Mouse (Mus musculus) forebrain, embryonic 13.5 days (tissue): ENCODE data around the gene Ifitm6. TPM values are rescaled to one million over a fixed set of nuclear protein-coding genes. Genes with fewer than 3 reads are reported as not detected.
"Not testable (repeated sequence)": the region's sequence is repeated elsewhere in the genome, so short reads cannot be mapped to it uniquely, and the experiment has no call there.

Experiments
- ATAC-seq: fragments of 200-750 bp; cut with Nextera tagmentation; 2 replicates; pipeline ENCODE4 v1.8.0; 2017
- H3K27ac ChIP-seq: fragments of 300-500 bp; sonication (generic); 2 replicates; pipeline ENCODE4 v1.5.1; 2015; ENCODE audit warnings: inconsistent platforms, mild to moderate bottlenecking, moderate library complexity
- H3K27me3 ChIP-seq: fragments of 300-500 bp; sonication (generic); 2 replicates; pipeline ENCODE4 v1.6.1; 2015; ENCODE audit warnings: mild to moderate bottlenecking, inconsistent platforms
- H3K36me3 ChIP-seq: fragments of 300-500 bp; sonication (generic); 2 replicates; pipeline ENCODE4 v1.6.1; 2015; ENCODE audit warnings: mild to moderate bottlenecking, inconsistent platforms; ENCODE audit not compliant: poor library complexity, severe bottlenecking
- H3K4me1 ChIP-seq: fragments of 300-500 bp; sonication (generic); 2 replicates; pipeline ENCODE4 v1.6.1; 2015; ENCODE audit warnings: inconsistent platforms
- H3K4me2 ChIP-seq: fragments of 300-500 bp; sonication (generic); 2 replicates; pipeline ENCODE4 v1.6.1; 2015; ENCODE audit warnings: inconsistent platforms, mild to moderate bottlenecking, moderate library complexity
- H3K4me3 ChIP-seq: fragments of 300-500 bp; sonication (generic); 2 replicates; pipeline ENCODE4 v1.5.1; 2015; ENCODE audit warnings: mild to moderate bottlenecking, inconsistent platforms
- H3K9ac ChIP-seq: fragments of 300-500 bp; sonication (generic); 2 replicates; pipeline ENCODE4 v1.6.1; 2015; ENCODE audit warnings: mild to moderate bottlenecking, inconsistent platforms
- H3K9me3 ChIP-seq: fragments of 300-500 bp; sonication (generic); replicated peaks from 2 replicates; pipeline ENCODE4 v1.6.1; 2016; ENCODE audit warnings: inconsistent platforms
- WGBS: fragments of 180-500 bp; shearing (Covaris S2); methylation state at CpG from one replicate; pipeline ENCODE4 v1.1.7; 2015; 5-methylcytosine and 5-hydroxymethylcytosine counted together
- polyA plus RNA-seq: library from polyadenylated mRNA; unstranded; fragments of >200 nt; fragmentation: Nextera tagmentation; extraction: Ambion mirVana; gene quantifications from 2 replicates; pipeline ENCODE4 v1.2.1, GENCODE M21; 2015

Ifitm6 gene
- not detected in 2 replicates for polyA plus RNA-seq

DNA sequence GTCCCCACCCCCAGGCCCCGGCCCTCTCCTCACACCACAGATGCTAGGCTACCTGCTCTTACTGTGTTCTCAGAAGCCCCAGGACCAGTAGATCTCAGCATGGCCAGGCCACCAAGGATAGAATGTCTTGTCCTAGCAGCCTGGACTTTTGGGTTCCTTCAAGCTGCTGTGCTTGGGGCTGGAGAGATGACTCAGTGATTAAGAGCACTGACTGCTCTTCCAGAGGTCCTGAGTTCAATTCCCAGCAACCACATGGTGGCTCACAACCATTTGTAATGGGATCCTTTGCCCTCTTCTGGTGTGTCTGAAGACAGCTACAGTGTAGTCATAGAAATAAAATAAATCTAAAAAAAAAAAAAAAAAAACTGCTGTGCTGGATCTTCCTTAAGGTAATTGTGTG is at the start of gene Ifitm6:
TSS of gene Ifitm6 (minus strand) at position 101 of the 400 bp plus-strand sequence.
- H3K9me3 ChIP-seq, H3K4me2 ChIP-seq, H3K36me3 ChIP-seq, H3K27me3 ChIP-seq, H3K4me3 ChIP-seq, H3K9ac ChIP-seq, H3K27ac ChIP-seq, ATAC-seq, H3K4me1 ChIP-seq: not testable (repeated sequence)
- WGBS, result 92% methylated on average over 1 of the region's 1 CpGs

DNA sequence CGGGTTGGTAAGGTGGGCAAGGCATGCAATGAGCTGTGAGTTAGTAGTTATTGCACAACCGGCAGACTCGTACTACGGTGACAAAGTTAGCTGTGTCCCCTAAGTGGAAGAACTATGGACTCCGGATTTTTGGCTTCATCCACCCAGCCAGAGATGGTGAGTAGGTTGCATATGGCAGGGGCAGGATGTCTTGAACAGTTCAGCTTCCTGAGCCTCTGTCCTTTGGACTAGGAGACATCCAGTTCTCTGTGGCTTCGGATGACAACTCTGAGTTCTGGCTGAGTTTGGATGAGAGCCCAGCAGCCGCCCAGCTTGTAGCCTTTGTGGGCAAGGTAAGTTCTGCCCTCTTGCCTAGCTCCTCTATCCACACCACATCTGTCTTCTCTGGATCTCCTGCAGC is 46.9 kb upstream of the Ifitm6 start:
- H3K36me3 ChIP-seq, result peaks cover 65% of the 10 kb centered on the region
- no peaks in the 10 kb centered on the region for H3K9me3 ChIP-seq
- no peak overlapping the region for H3K27ac ChIP-seq
- ATAC-seq, result no peak
- H3K27me3 ChIP-seq, result no peaks in the 10 kb centered on the region
- no peak overlapping the region for H3K4me3 ChIP-seq
- 91% methylated on average over 7 of the region's 7 CpGs for WGBS
- H3K4me2 ChIP-seq, result no peak overlapping the region
- H3K4me1 ChIP-seq, result peaks cover 24% of the 10 kb centered on the region
- no peak overlapping the region for H3K9ac ChIP-seq

DNA sequence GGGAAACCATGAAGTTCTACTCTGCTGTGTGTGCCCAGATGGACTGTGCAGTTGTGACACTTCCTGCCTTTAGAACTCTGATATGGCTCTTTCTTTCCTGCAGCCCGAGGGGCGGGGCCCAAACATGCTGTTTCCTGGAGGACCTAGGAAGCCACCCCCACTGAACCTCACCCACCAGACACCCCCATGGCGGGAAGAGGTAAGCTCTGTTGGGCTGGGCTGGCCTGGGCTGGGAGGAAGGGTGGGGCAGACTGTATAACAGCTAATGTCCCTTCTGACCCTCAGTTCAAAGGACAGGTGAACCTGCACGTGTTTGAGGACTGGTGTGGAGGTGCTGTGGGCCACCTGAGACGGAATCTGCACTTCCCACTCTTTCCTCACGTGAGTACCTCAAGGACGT is 46.5 kb upstream of the Ifitm6 start:
- Histone ChIP-seq H3K9me3 (no peaks in the 10 kb centered on the region), H3K27ac (no peak overlapping the region), H3K4me2 (no peak overlapping the region), H3K27me3 (no peaks in the 10 kb centered on the region), H3K4me1 (peaks cover 24% of the 10 kb centered on the region), H3K4me3 (no peak overlapping the region), H3K9ac (no peak overlapping the region), H3K36me3 (peaks cover 65% of the 10 kb centered on the region)
- WGBS, result 85% methylated on average over 7 of the region's 7 CpGs
- ATAC-seq, result no peak

DNA sequence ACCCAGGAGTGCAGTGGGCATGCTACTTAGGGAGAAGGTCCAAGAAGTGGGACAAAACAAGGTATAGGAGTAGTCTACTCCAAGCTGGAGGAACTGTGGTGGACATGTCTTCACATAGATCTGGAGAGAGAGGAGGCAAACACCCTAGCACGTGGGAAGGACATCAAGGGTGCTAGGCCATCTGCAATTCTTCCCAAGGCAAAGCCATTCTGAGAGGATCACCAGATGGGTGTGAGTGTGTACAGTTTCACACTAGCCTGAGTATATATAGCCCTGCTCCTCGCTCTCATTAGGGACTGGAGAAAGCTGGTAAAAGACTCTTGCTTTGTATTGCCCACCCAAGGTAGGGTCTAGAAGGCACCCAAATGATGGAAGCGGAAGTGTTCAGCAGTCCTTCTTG is 45.6 kb upstream of the Ifitm6 start:
- Histone ChIP-seq H3K27me3 (no peaks in the 10 kb centered on the region), H3K4me3 (no peak overlapping the region), H3K4me1 (peaks cover 24% of the 10 kb centered on the region), H3K4me2 (no peak overlapping the region), H3K36me3 (peaks cover 59% of the 10 kb centered on the region), H3K9me3 (no peaks in the 10 kb centered on the region), H3K9ac (no peak overlapping the region), H3K27ac (no peak overlapping the region)
- ATAC-seq, result no peak
- 96% methylated on average over 3 of the region's 3 CpGs for WGBS

DNA sequence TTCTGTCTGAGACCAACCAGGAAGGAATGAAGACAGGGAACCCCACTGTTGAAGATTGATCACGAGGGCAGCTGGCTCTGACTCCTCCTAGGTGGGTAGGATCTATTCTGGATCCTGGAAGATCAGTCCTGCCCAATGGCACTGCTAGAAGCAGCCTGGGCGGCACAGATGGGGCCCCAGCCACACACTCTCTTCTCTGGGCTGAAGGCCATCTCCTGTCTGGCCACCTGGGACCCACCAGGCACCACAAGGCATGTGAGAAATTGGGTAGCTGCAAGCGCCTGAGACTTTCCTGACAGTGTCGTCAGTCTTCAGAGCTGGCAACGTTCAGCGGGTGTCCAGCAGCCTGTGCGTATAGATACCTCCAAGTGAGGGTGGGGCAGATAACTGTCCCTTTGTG is 44.8 kb upstream of the Ifitm6 start:
- no peak for ATAC-seq
- 78% methylated on average over 7 of the region's 7 CpGs for WGBS
- peaks cover 50% of the 10 kb centered on the region for H3K36me3 ChIP-seq
- H3K9me3 ChIP-seq, result no peaks in the 10 kb centered on the region
- no peak overlapping the region; the same call in 1 of the 2 replicates for H3K27ac ChIP-seq
- H3K4me3 ChIP-seq, result no peak overlapping the region
- H3K4me2 ChIP-seq, result peak overlapping the region; percentile 89; the same call in 1 of the 2 replicates
- H3K9ac ChIP-seq, result peak overlapping the region; percentile 96
- H3K4me1 ChIP-seq, result peaks cover 24% of the 10 kb centered on the region
- no peaks in the 10 kb centered on the region for H3K27me3 ChIP-seq

DNA sequence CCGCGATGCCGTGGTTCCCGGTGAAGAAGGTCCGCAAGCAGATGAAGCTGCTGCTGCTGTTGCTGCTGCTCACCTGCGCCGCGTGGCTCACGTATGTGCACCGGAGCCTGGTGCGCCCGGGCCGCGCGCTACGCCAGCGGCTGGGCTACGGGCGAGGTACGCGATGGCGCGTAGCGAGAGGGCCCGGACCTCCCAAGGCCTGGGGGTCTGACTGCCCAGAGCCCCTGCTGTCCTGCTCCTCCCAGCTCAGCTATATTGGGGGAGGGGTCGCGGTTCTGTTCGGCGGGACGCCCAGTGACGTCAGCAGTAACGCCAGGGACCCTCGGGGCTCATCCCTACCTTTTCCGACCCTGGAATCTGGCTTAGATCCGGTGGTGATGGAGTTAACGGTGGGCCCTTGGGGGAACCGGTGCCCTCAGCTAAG is 43.6 kb upstream of the Ifitm6 start:
- peak overlapping the region; percentile 76 for H3K4me3 ChIP-seq
- H3K36me3 ChIP-seq, result peaks cover 38% of the 10 kb centered on the region
- peak overlapping the region; percentile 89 for H3K4me2 ChIP-seq
- H3K9me3 ChIP-seq, result no peaks in the 10 kb centered on the region
- H3K27ac ChIP-seq, result peak overlapping the region; percentile 79
- peak overlapping the region; percentile 96 for H3K9ac ChIP-seq
- peaks cover 24% of the 10 kb centered on the region for H3K4me1 ChIP-seq
- H3K27me3 ChIP-seq, result no peaks in the 10 kb centered on the region
- 0% methylated on average over 33 of the region's 37 CpGs for WGBS
- ATAC-seq, result peak; percentile 55

DNA sequence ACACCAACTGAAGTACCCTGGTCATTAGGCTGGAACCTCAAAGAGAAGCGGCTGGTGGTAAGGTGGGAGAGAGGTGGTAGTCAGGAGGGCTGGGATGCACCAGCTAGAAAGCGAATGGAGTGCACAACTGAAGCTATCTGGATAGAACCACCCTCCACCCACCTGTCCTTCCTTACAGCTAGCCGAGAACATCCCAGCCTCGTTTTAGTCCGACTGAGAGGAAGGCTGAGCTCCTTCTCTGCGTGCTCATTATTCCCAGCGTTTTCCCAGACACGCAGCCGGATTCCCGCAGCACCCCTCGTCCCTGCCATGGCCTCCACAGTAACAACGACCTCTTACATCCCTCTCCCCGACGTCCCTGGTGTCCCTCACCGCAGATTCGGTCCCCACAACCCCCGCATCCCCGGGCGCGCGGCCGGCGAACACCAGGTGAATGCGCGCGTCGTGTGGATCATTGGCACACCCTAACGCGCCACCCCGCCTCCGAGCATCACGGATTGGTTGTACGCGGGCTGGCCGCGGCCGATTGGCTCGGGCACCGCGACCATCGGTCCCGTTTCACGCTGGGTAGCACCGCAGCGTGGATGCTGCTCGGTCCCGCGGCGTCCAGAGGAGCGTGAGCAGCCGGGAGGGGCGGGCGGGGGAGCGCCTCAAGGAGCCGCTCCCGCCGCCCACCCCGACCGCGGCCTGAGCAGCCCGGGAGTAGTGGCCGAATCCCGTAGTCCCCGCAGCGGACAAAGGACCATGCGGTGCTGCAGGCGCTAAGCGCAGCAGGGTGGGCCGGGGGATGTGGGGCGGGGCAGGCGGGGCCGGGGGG is 42.9 kb upstream of the Ifitm6 start, which contains the start of gene B4galnt4:
TSS of gene B4galnt4 (plus strand) at position 679 of the 817 bp plus-strand sequence.
- H3K36me3 ChIP-seq, result peaks cover 31% of the 10 kb centered on the region
- H3K4me2 ChIP-seq, result peak within 1 kb of the TSS; percentile 89
- no peaks in the 10 kb centered on the region for H3K9me3 ChIP-seq
- H3K4me1 ChIP-seq, result peaks cover 24% of the 10 kb centered on the region
- peak within 1 kb of the TSS; percentile 96 for H3K9ac ChIP-seq
- WGBS, result under 1% methylated on average over 68 of the region's 72 CpGs
- H3K27ac ChIP-seq, result peak within 1 kb of the TSS; percentile 79
- H3K4me3 ChIP-seq, result peak within 1 kb of the TSS; percentile 76
- no peaks in the 10 kb centered on the region for H3K27me3 ChIP-seq
- peak; percentile 99 for ATAC-seq

DNA sequence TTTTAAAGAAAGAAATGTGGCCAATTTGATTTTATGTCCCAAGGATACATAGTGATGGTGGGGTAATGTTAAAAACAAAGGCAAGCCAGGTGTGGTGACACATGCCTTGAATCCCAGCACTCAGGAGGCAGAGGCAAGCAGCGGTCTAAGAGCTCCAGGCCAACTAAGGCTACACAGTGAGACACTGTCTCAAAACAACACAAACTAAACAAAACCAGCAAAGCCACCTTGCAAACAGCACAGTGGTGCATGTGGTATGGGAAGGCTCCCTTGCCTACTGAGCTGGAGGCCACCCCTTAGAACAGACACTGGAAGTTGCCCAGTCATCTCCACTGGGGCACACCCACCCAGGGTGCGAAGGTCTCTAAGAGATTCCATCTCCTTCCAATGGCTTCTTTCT is 42.2 kb upstream of the Ifitm6 start:
- peak overlapping the region; percentile 79 for H3K27ac ChIP-seq
- H3K27me3 ChIP-seq, result no peaks in the 10 kb centered on the region
- peak overlapping the region; percentile 76 for H3K4me3 ChIP-seq
- peaks cover 24% of the 10 kb centered on the region for H3K4me1 ChIP-seq
- peak overlapping the region; percentile 89 for H3K4me2 ChIP-seq
- H3K9ac ChIP-seq, result peak overlapping the region; percentile 96
- peaks cover 24% of the 10 kb centered on the region for H3K36me3 ChIP-seq
- ATAC-seq, result 0 out of 2 replicates have a peak, but pooled peaks have one; percentile 5
- WGBS, result 69% methylated on average over 2 of the region's 2 CpGs
- no peaks in the 10 kb centered on the region for H3K9me3 ChIP-seq

DNA sequence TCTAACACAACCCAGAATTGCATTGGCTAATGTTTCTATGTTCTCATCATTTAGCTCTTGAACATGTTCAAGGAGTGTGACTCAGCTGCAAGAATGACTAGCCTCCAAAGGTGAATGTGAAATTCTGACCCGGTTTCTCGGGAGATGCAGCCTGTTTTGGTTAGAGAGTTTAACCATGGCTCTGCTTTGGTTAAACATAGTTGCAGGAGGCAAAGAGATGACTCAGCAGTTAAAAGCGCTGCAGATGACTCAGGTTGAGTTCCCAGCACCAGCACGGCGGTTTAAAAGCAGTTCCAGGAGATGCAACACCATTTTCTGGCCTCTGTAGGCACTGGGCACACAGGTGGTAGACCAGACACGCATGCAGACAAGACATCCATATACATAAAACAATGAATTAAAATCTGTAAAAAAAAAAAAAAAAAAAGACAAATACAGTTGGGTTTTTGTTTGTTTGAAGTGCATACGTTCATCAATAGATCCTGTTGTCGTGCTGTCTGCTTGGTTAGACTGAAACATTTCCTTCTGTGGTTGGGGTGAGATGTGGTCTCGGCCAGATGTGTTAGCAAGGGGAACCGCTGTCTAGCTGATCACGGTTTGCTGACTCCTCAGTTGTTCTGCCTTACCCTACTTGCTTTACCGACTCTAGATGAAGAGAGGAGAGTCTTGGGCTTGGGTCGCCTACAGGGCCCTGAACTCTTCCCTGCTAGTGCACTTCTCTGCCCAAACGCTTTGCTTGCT is 41.0 kb upstream of the Ifitm6 start:
- Histone ChIP-seq H3K27ac (no peak overlapping the region), H3K4me3 (no peak overlapping the region), H3K9me3 (no peaks in the 10 kb centered on the region), H3K27me3 (no peaks in the 10 kb centered on the region), H3K4me2 (no peak overlapping the region), H3K9ac (no peak overlapping the region), H3K36me3 (peaks cover 13% of the 10 kb centered on the region), H3K4me1 (peaks cover 24% of the 10 kb centered on the region)
- WGBS, result 93% methylated on average over 14 of the region's 14 CpGs
- ATAC-seq, result no peak

DNA sequence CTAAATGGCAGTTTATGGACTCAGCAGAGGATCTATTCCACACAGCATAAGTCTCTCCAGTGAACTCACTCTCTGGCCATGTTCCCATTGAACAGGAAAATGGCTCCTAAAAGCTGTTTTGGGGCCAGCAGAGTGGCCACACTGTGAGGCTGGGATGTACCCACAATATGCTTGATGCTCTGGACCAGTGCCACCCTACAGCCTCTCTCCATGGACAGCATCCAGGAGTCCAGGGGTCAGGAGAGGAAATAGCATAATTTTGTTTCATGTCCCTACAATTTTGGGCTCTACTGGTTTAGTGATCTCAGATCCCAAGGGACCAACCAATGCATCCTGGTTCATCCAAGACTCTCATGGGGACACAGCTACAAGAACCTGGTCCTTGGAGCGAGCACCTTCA is 39.8 kb upstream of the Ifitm6 start:
- Histone ChIP-seq H3K4me2 (no peak overlapping the region), H3K27ac (no peak overlapping the region), H3K27me3 (no peaks in the 10 kb centered on the region; the same call in 1 of the 2 replicates), H3K9me3 (no peaks in the 10 kb centered on the region), H3K36me3 (peaks cover 2% of the 10 kb centered on the region; the same call in 1 of the 2 replicates), H3K4me1 (peaks cover 20% of the 10 kb centered on the region), H3K4me3 (no peak overlapping the region), H3K9ac (no peak overlapping the region)
- no peak for ATAC-seq
- 89% methylated on average over 1 of the region's 1 CpGs for WGBS

DNA sequence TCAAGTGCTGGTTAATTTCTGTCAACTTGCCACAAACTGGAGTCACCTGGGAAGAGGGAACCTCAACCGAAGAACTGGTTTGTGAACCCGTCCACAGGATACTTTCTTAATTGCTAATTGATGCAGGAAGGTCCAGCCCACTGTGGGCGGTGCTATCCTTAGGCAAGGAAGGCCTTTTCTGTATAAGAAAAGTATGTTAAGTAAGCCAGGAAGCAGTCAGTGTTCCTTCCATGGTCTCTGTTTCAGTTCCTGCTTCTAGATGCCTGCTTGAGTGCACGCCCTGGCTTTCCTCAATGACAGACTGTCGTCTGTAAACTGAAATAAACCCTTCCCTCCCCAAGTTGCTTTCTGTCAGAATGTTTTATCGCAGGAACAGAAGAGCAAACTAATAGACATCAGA is 39.3 kb upstream of the Ifitm6 start:
- Histone ChIP-seq H3K27ac (no peak overlapping the region), H3K4me2 (no peak overlapping the region)
- WGBS, result 92% methylated on average over 6 of the region's 6 CpGs

DNA sequence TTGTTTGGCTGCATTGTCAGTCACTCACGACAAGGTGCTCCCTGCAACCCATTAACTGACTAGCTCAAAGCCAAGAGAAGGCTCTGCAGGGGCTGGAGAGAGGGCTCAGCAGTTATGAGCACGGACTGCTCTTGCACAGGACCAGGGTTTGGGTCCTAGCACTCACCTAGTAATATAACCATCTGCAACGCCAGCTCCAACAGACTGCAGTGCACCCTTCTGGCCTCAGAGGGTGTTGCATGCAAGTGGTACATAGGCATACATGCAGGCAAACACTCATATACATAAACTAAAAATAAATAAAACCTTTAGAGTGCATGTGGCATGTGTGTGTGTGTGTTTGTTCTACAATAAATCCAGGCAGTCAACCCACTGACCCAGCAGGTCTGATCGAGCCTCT is 38.1 kb upstream of the Ifitm6 start:
- ATAC-seq, result no peak
- Histone ChIP-seq H3K4me3 (no peak overlapping the region), H3K27me3 (no peaks in the 10 kb centered on the region; the same call in 1 of the 2 replicates), H3K27ac (no peak overlapping the region), H3K36me3 (no peaks in the 10 kb centered on the region), H3K9me3 (no peaks in the 10 kb centered on the region), H3K4me1 (peaks cover 9% of the 10 kb centered on the region), H3K4me2 (no peak overlapping the region), H3K9ac (no peak overlapping the region)
- 88% methylated on average over 4 of the region's 4 CpGs for WGBS

More for the DNA sequence above, 39.3 kb upstream of the Ifitm6 start:
- H3K27me3 ChIP-seq, result no peaks in the 10 kb centered on the region; the same call in 1 of the 2 replicates
- H3K4me3 ChIP-seq, result no peak overlapping the region
- ATAC-seq, result no peak
- H3K36me3 ChIP-seq, result no peaks in the 10 kb centered on the region
- H3K4me1 ChIP-seq, result peaks cover 14% of the 10 kb centered on the region
- no peaks in the 10 kb centered on the region for H3K9me3 ChIP-seq
- H3K9ac ChIP-seq, result no peak overlapping the region
